Mouse (Mus musculus): ENCODE measurements around the gene Dguok.

DNA sequence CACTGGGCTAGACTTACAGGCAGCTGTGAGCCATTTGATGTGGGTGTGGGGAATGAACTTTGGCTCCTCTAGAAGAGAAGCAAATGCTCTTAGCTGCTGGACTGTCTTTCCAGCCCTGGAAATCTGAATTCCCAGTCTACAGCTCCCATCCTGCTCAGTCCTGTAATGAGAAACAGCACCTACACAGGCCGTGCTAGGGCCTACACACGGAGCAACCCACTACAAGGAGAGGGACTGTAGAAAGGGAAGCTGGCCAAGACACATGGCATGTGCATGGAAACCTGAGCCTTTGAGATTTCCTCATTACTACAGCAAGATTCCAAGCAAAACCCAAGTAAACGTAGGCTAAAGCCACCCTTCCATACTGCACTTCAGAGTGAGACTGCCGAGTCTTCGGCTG, 18.6 kb downstream of the Dguok start:
- TF ChIP-seq GATA1 (IDR thresholded peaks at IDR 0.05; ENCODE audit: low read length) (no peak), TAL1 (IDR thresholded peaks at IDR 0.05; ENCODE audit: low read length) (no peak)
